Mouse (Mus musculus) right cerebral cortex, postnatal 25 days (tissue): Measurements from ENCODE around the gene Slc51a.
A peak's percentile ranks its signal among the peaks of the same experiment; 100 is the strongest.
"Not testable (repeated sequence)": the region's sequence is repeated elsewhere in the genome, so short reads cannot be mapped to it uniquely, and the experiment has no call there.

Source experiments
- DNase-seq: peaks from one replicate; pipeline ENCODE4 v3.0.0; 2022

The Slc51a gene

DNA sequence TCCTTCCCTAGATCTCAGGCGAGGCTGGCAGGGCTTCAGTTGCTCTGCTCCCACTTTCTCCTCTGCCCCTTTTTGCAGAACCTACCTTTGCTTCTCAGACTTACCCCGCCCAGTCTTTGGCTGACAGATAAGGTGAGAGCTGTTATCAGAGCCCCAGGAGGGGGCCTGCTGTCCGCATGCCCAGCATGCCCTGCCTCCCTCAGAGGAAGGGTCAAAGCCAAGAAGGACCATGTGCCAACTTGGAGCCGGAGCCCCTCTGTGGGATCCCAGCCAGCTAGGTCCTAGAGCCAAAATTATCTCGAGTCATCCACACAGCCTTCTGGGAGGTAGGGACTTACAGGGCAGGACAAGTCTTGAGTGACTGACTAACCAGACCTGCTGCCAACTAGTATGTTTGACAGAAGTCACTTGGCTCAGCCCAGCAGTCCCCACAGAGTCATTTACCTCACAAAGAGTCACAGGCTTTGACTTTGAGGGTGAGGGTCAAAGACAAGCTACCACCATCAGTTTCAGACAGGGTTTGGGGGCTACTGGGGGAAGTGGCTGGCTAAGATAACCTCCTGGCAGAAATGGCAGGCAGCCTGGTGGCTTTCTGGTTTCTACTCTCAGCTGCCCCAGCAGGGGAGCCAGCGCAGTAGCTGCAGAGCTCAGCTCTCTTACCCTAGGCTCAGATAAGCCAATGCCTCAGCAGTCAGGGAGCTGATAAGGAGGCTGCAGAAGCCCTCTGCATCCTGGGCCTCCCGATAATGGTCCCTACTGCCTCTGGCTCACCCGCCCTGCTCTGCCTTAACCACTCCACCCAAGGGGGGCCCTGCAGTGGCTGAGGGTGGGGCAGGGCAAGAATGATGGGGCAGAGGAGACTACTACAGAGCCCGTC is 21.6 kb upstream of the Slc51a start:
- no peak for DNase-seq

DNA sequence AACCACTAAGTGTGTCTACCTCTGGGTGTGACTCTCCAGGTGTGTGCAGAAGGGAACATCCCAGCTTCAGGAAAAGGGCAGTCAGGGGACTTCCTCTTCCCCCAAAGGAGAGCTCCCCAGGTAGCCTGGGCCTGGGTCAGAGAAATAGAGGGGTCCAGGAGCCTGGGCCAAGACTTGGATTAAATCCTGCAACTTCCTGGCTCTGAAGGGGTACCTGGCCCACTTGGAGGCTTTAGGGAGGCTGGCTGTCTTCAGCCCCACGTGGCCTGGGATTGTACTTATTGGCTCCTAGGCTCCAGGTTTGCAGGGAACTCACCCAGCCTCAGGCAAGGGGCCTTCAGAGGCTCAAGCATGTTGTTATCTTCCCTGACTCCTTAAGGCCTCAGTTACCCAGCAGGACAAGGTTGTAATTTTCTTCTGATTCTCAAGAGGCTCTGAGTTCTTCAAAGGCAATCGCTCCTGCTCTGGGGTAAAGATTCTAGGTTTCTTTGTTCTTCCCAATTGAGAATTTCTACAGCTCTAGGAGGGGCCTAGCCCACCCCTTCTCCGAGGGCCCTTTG is 20.9 kb upstream of the Slc51a start:
- no peak for DNase-seq

DNA sequence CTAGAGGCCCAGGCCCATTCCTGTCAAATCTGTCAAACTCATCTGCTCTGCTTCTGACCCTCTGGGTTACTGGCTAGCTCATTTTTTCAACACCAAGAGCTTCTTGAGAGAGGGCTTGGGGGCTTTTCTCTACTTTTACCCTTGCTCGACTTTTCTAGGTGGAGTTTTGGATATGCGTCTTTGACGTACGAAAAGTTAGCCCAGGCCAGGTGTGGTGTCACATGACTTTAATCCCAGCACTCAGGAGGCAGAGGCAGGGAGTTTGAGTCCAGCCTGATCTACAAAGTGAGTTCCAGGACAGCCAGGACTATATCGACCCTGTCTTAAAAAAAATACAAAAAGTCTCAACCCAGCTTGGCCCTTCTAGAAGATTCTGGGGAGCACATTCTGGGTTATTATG is 20.4 kb upstream of the Slc51a start:
- DNase-seq, result no peak

- no peak for DNase-seq
These were observed 19.7 kb upstream of the Slc51a start for GRCm38 (mm10) chr16:32507407-32507806.

DNA sequence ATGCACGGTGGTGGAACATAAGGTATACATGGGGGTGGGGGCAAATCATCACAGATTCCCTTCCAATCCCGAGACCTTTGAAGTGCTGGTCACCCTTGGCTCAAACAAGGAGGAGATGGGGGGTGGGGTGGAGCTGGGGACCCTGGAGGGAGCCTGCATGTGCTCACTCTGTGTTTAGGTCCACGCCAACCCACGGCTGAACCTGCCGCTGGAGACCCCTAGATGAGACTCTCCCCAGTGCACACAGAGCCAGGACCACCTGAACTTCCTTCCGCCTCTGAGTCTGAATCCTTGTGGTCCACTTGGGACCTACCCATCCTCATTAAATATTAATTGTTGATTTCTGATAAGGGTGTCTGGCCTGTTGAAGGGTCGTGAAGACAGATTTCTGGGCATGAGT is 19.2 kb upstream of the Slc51a start:
- DNase-seq, result no peak

DNA sequence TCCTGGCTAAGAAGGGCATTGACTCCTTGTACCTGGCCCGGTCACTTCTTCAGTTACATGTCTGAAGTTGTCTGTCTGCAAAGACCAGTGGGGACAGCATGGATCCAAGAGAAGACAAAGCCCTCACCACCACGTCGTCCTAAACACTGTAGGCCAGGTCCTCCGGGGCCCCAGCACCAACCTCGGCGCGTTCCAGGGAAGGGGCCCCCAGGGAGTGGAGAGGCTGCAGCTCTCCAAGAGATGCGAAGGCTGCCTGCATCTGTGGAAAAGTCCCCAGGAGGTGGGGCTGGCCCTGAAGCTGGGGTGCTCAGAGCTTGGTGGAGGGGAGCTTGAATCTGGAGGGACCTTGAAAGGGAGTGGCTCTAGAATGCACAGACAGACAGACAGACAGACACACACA is 18.6 kb upstream of the Slc51a start:
- no peak for DNase-seq

- no peak for DNase-seq
These were observed 16.0 kb upstream of the Slc51a start for GRCm38 (mm10) chr16:32503633-32504032.

- DNase-seq, result no peak
These were observed 15.1 kb upstream of the Slc51a start for GRCm38 (mm10) chr16:32502621-32503335.

DNA sequence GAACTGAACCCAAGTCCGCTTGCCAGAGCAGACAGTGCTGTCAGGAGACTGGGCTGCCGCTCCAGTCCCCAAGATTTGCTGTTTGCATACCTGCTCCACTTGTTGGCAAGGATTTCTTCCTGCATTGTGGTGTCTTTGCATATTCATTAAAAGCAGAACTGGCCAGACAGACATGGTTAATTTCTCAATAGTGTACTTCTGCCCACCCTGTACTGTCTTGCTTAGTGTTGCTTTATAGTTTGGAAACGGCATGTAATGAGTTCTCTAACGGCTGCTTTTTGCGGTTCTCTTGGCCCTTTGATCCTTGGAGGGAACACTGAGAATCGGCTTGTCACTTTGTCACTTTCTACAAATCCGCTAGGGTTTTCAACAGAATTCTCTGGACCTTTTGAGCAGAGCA is 13.8 kb upstream of the Slc51a start:
- DNase-seq, result no peak

- peak; percentile 82 for DNase-seq
These were observed 11.9 kb upstream of the Slc51a start for GRCm38 (mm10) chr16:32499430-32500037.

- no peak for DNase-seq
These were observed 11.3 kb upstream of the Slc51a start for GRCm38 (mm10) chr16:32498996-32499395.

GRCm38 (mm10) chr16:32495965-32496364 is 8.3 kb upstream of the Slc51a start, which contains the start of gene Zdhhc19:
Zdhhc19 (plus strand) TSS chr16:32496265.
- DNase-seq, result no peak

- DNase-seq, result not testable (repeated sequence)
These were observed 6.7 kb upstream of the Slc51a start for GRCm38 (mm10) chr16:32494371-32494770.

DNA sequence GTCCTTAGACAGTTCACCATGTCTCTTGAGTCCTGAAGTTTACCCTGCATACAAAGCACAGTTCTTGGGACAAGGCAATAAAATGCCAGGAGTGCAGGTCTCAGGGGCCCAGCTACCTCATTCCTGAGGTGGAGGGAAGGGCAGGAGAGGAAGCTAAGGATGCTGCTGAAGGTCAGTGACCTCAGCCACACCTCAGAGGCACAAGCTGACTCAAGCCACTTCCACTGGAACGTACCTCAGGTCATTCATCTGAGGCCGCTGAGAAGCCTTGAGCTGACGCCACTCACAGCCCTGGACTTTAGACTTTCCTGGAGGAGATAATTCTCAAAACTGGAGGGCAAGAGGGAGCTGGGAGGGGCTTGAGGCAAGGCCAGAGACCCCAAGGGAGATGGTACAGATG is 1.3 kb upstream of the Slc51a start:
- no peak for DNase-seq

GRCm38 (mm10) chr16:32486046-32486445 is 1.6 kb downstream of the Slc51a start:
- DNase-seq, result no peak

GRCm38 (mm10) chr16:32485209-32485608 is 2.5 kb downstream of the Slc51a start:
- DNase-seq, result no peak

DNA sequence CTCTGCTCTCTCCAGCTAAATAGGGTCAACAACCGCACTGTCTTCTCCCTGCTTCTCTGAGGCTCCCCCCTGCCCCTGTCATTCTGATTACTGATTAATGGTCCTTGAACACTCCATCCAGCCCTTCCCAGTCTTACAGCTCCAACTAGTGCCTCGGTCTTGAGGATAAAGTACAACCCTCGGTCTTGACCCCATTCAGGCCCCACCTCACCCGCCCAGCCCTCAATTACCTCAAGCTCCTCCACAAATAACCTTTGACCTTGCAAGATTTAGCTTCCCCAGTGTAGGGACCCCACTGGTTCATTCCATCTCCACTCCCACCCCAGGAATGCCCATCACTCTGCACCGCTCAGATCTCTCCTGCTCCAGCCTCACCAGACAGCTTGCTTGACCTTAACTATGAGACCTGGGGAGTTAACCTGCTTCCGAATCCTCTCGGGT is 3.2 kb downstream of the Slc51a start:
- no peak for DNase-seq

GRCm38 (mm10) chr16:32479415-32479814 is 8.3 kb downstream of the Slc51a start:
- DNase-seq, result no peak

GRCm38 (mm10) chr16:32477315-32477714 is 10.4 kb downstream of the Slc51a start:
- DNase-seq, result no peak

DNA sequence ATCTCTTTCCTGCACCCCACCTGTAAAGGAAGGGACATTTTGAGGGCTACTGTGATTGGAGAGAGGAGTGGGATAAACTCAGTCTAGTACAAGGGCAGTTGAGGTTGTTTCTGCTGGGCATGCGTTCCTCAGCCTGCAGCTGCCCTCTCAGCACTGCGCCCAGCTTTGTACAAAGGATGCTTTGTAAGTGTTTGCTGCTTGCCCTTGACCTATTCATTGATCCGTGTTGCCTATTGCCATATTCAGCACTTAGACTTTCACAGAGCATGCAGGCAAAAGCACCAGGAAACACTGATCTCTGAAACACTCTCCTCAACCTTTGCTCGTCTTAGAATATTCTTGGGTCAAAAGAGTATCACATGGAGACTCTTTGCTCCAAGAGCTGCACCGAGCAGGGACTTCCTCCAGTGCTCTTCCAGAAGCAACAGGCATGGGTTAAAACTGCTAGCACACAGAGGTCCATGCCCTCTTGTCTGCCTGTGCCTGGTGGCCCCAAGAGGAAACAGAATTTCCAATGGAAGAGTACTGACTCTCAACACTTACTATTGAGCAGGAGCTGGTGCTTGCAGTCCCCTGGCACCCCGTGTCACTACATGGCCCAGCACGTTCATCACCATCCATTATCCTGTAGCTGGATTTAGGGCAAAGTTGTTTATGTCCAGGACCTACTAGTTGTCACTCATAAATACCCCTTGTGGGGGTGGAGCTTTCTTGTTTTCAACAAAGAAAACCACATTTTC is 15.2 kb downstream of the Slc51a start:
- DNase-seq, result no peak

DNA sequence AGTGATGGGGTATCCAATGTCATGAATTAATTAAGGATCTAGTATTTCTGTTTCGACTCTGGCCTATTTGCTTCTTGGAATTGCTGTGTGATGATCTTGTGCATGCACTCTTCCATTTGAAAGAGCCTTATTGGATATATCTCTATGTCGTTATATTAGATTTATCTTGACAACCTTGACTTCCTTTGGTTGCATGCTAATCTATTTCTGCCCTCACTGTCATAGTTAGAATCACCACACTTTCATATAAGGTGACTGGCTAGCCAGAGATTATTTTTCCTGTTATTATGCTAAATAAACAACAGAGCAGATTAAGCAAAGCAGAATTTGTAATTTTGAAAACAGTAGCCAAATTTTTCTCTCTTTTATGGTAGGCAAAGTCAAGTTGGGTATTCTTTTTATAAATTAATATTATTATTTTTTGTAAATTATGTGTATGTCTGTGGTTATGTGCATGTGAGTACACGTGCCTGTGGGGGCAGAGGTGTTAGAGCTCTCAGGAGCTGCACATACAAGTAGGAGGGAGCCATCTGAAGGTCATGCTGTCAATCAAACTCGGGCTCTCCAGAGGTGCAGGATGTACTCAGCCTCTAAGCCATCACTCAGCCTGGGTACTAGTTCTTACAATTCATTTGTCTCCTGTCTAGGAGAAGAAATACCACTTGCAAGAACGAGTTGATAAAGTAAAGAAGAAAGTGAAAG is 18.1 kb downstream of the Slc51a start:
- no peak for DNase-seq

GRCm38 (mm10) chr16:32468488-32468887 is 19.2 kb downstream of the Slc51a start:
- DNase-seq, result no peak
